Mouse (Mus musculus): ENCODE results near the gene Crcp. TPM values are rescaled to one million over a fixed set of nuclear protein-coding genes. Genes with fewer than 3 reads are reported as not detected.
A peak's percentile ranks its signal among the peaks of the same experiment; 100 is the strongest.

Gene Crcp
- polyA plus RNA-seq, 1 experiment from 2014 or later, result 31.6 TPM

DNA sequence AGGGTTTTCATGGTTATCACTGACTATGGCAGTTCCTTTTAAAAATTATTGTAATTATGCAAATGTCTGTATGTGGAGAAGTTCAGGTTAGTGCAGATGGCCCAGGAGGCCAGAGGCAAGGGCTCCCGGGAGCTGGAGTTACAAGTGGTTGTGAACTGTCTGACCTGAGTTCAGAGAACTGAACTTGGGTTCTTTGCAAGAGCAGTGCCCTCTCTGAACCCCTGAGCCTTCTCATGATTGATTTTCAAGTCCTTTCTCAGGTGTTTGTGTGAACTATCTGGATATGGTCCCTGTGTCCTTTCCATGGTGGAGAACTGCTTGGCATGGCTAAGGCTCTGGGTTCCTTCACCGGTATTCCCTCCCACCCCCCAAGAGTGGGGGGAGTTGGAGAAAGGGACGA, 14.7 kb downstream of the Crcp start:
- Histone ChIP-seq H3K36me3 (peaks cover 88% of the 10 kb centered on the region), H3K4me3 (replicated peaks) (no peak overlapping the region), H3K9me3 (replicated peaks) (no peaks in the 10 kb centered on the region), H3K4me1 (replicated peaks) (0 out of 2 replicates have a peak, but pooled peaks cover 4% of the 10 kb centered on the region), H3K27ac (no peak overlapping the region), H3K27me3 (no peaks in the 10 kb centered on the region), H3K9ac (no peak overlapping the region), H3K4me2 (no peak overlapping the region)
- ATAC-seq (ENCODE audit: low read depth) (no peak), DNase-seq (no peak)
- WGBS (ENCODE audit: insufficient replicate concordance), result 80% methylated on average over 3 of the region's 3 CpGs

DNA sequence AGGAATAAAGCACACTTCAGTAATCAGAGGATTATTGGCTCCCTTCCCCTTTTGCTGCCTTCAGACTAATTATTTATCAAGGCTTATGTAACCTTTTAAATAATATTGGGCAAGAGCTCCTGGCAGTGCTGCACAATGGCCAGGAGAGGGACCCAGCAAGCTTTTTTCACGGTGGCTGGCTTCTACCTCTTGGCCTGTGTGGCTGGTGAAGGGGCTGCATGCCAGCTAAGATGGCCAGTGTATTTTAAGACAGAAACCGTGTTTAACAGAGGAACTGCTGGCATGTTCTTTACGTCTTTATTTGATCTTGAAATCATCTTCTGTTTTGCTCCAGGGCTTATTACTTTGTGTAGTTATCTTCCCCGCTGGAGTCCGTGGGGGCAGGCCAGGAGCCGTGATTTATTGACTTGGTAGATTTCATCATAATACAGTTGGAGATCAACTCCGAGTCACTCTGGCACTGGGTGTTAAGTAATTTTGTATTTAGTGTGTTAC, 15.2 kb downstream of the Crcp start:
- 75% methylated on average over 7 of the region's 7 CpGs for WGBS (ENCODE audit: insufficient replicate concordance)
- 0 out of 2 replicates have a peak, but pooled peaks cover 4% of the 10 kb centered on the region for H3K4me1 ChIP-seq (replicated peaks)
- H3K27me3 ChIP-seq, result no peaks in the 10 kb centered on the region
- DNase-seq (no peak), ATAC-seq (ENCODE audit: low read depth) (no peak)
- no peaks in the 10 kb centered on the region for H3K9me3 ChIP-seq (replicated peaks)
- no peak overlapping the region for H3K4me2 ChIP-seq
- H3K9ac ChIP-seq, result no peak overlapping the region
- no peak overlapping the region for H3K4me3 ChIP-seq (replicated peaks)
- H3K27ac ChIP-seq, result no peak overlapping the region
- H3K36me3 ChIP-seq, result peaks cover 92% of the 10 kb centered on the region

DNA sequence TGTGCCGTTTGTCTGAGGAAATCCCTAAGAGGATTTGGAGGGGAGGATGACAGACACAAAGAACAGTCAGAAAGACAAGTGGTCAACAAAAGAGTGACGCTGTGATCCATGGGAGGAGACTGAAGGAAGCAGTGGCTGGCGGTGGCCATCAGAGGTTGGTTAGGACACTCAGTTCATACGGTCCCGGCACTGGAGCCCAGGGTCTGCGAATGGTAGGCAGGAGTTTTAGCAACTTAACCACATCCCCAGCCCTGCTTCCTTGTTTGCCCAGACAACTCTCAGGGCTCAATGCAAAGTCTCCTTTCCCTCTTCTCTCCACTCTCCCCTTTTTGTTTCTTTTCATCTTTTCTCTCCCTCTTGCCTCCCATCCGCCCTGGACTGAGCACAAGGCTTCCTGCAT, 17.0 kb downstream of the Crcp start:
- no peaks in the 10 kb centered on the region for H3K27me3 ChIP-seq
- H3K36me3 ChIP-seq, result peaks cover 89% of the 10 kb centered on the region
- WGBS (ENCODE audit: insufficient replicate concordance), result 86% methylated on average over 7 of the region's 7 CpGs
- no peak overlapping the region for H3K27ac ChIP-seq
- H3K4me2 ChIP-seq, result no peak overlapping the region
- no peak for ATAC-seq (ENCODE audit: low read depth)
- H3K4me1 ChIP-seq (replicated peaks), result 0 out of 2 replicates have a peak, but pooled peaks cover 4% of the 10 kb centered on the region
- no peak overlapping the region for H3K4me3 ChIP-seq (replicated peaks)
- no peak overlapping the region for H3K9ac ChIP-seq
- DNase-seq, result no peak
- H3K9me3 ChIP-seq (replicated peaks), result no peaks in the 10 kb centered on the region

DNA sequence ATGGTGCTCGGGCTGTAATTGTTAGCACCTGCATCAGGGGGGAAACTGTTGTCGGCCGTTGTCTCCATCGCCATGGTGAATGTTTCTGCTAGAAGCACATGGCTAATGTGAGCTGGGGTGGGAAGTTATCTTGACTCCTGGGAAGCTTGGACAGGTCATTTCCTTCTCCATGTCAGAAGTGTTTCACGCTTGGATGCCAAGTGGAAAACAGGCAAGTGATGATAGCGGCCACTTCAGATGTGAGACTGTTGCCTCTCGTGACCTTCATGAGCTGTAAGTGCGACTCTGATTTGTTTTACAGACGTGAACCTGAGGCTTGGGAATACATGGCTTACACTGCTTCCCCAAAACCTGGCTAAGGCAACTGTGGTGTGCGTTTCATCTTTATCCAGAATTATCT, 17.5 kb downstream of the Crcp start:
- Histone ChIP-seq H3K4me2 (no peak overlapping the region), H3K4me3 (replicated peaks) (no peak overlapping the region), H3K36me3 (peaks cover 89% of the 10 kb centered on the region), H3K27me3 (no peaks in the 10 kb centered on the region), H3K27ac (no peak overlapping the region), H3K9ac (no peak overlapping the region), H3K9me3 (replicated peaks) (no peaks in the 10 kb centered on the region), H3K4me1 (replicated peaks) (0 out of 2 replicates have a peak, but pooled peaks cover 4% of the 10 kb centered on the region)
- no peak for DNase-seq
- 88% methylated on average over 10 of the region's 10 CpGs for WGBS (ENCODE audit: insufficient replicate concordance)
- no peak for ATAC-seq (ENCODE audit: low read depth)

DNA sequence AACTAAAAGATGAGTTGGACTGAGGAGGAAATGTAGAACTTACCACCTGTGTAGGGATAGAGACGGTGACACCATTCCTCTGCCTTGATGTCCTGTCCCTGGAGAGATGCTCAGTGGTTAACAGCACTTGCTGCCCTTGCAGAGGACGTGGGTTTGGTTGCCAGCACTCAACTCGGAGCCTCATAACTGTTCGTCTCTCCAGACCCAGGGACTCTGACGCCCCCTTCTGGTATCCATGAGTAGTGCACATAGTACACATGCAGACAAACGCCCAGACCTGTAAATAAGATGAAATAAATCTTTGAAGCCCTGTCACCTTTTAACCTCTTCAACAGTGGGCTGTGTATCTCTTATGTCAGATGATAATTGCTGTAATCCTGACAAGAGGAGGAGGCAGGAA, 17.9 kb downstream of the Crcp start:
- Histone ChIP-seq H3K27me3 (no peaks in the 10 kb centered on the region), H3K36me3 (peaks cover 88% of the 10 kb centered on the region), H3K9ac (no peak overlapping the region), H3K27ac (no peak overlapping the region), H3K4me3 (replicated peaks) (no peak overlapping the region), H3K9me3 (replicated peaks) (no peaks in the 10 kb centered on the region), H3K4me1 (replicated peaks) (0 out of 2 replicates have a peak, but pooled peaks cover 4% of the 10 kb centered on the region), H3K4me2 (no peak overlapping the region)
- 71% methylated on average over 6 of the region's 6 CpGs for WGBS (ENCODE audit: insufficient replicate concordance)
- ATAC-seq (ENCODE audit: low read depth) (no peak), DNase-seq (no peak)

DNA sequence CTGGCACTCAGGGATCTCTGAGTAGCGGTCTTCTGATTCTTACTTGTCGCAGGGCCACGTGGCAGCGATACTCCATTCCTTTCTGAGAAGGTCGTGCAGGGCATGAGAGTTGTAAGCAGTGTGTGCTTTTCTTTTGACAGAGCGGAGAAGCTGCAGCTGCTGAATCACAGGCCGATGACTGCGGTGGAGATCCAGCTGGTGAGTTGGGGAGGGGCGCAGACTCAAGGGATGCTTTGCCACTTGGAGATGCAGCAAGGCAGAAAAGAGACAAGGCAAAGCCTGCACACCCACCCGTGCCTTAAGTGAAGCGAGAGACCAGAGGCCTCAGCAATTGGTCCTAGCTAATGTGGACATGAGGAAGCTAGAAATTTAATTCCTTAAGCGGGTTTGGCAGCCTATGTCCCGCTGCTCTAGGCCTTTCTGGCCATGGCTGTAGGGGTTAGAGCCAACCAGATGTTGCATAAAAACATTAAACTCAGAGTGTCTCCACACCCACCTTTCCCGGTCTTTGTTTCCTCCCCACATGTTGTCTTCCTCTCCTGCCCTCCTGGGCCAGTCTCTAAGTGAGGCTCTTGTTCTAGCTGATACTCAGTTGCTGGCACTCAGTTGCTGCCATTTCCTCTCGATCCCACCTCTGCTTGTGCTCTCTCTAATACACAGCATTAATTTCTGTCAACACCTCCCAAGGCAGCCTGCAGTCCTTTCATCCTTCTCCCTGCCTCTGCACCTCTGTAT, 19.9 kb downstream of the Crcp start:
- DNase-seq (no peak), ATAC-seq (ENCODE audit: low read depth) (no peak)
- Histone ChIP-seq H3K9me3 (replicated peaks) (no peaks in the 10 kb centered on the region), H3K4me2 (no peak overlapping the region), H3K4me1 (replicated peaks) (peaks cover 10% of the 10 kb centered on the region), H3K27ac (no peak overlapping the region), H3K9ac (no peak overlapping the region), H3K4me3 (replicated peaks) (no peak overlapping the region), H3K36me3 (peaks cover 82% of the 10 kb centered on the region), H3K27me3 (no peaks in the 10 kb centered on the region)
- WGBS (ENCODE audit: insufficient replicate concordance), result 89% methylated on average over 15 of the region's 15 CpGs

DNA sequence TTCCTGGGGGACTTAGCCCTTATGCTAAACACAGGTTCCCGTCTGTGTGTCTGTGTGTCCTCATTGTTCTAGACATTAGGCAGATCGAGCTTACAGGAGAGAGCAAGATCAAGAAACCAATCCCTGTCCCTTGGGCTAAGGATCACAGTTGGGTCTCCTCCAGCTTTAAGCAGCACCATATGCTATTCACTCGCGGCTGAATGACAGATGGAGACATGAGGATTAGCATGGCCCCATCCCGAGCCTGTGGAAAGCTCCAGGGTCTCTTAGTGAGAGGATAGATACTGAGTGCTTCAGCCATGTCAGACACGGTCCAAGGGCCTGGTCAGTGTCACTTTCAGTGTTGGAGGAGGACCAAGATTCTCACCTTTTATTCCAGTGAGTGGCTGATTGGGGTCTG, 21.3 kb downstream of the Crcp start:
- ATAC-seq (ENCODE audit: low read depth) (no peak), DNase-seq (no peak)
- H3K9me3 ChIP-seq (replicated peaks), result no peaks in the 10 kb centered on the region
- no peak overlapping the region for H3K27ac ChIP-seq
- 73% methylated on average over 6 of the region's 6 CpGs for WGBS (ENCODE audit: insufficient replicate concordance)
- no peak overlapping the region for H3K4me2 ChIP-seq
- H3K36me3 ChIP-seq, result peaks cover 82% of the 10 kb centered on the region
- no peaks in the 10 kb centered on the region for H3K27me3 ChIP-seq
- H3K4me1 ChIP-seq (replicated peaks), result peaks cover 14% of the 10 kb centered on the region
- H3K4me3 ChIP-seq (replicated peaks), result no peak overlapping the region
- no peak overlapping the region for H3K9ac ChIP-seq

DNA sequence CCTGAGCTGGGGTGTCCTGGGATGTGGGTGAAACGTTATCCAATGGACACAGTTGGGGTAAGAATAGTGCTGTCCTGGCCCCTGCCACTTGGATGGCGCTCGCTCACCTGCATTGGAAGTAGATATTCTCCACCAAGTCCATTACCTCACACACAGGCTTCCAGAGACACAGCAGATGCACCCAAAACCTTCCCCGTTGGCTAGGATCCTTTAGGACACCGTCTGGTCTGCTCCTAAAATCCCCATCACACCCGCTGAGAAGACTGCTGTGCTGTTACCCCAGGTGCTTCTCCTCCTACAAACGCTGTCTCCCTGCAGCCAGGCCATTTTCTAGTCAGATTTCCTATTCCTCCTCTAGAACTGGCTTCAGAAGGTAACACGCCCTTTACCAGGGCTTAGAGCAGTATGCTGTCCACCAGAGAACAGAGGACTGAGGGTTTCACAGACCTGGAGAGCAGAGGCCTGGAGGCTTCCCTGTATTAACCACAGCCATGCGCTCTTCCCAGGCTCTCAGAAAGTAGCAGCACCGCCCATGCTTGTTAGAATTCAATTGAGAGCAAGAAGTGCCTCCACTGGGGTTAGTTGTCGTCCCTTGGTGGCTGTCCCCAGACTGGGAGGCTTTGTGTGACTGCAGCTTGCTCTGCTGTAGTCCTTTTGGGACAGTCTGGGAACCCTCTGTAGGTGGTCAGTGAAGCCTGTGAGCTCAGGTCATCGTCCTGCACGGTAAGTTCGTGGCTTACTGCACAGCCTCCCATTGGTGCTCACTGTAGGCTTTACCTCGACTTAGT, 22.2 kb downstream of the Crcp start:
- no peaks in the 10 kb centered on the region for H3K9me3 ChIP-seq (replicated peaks)
- ATAC-seq (ENCODE audit: low read depth) (no peak), DNase-seq (no peak)
- H3K4me1 ChIP-seq (replicated peaks), result peaks cover 23% of the 10 kb centered on the region
- H3K36me3 ChIP-seq, result peaks cover 77% of the 10 kb centered on the region
- no peak overlapping the region for H3K4me3 ChIP-seq (replicated peaks)
- H3K9ac ChIP-seq, result no peak overlapping the region
- no peak overlapping the region for H3K4me2 ChIP-seq
- H3K27me3 ChIP-seq, result no peaks in the 10 kb centered on the region
- no peak overlapping the region for H3K27ac ChIP-seq
- WGBS (ENCODE audit: insufficient replicate concordance), result 82% methylated on average over 15 of the region's 15 CpGs

DNA sequence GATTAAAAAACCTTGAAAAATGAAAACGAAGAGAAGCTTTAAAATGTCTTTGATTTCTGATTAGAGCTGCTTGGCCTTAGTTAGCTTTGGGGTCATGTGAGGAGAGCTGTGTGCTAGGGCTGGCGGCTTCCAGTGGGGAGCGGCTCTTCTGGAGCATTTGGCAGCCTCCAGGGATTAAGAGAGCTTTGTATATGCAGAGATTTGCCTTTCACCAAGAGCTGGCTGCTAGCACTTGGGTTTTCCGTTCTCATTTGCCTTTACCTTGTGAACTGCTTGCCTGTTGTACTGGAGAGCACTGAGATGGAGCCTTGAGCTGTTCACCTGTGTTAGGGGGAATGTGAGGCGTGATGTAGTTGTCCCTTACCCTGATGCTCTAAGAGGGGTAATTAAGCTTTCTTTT, 23.4 kb downstream of the Crcp start:
- Histone ChIP-seq H3K27me3 (no peaks in the 10 kb centered on the region), H3K27ac (no peak overlapping the region), H3K4me2 (no peak overlapping the region), H3K9ac (no peak overlapping the region), H3K4me3 (replicated peaks) (no peak overlapping the region), H3K9me3 (replicated peaks) (no peaks in the 10 kb centered on the region), H3K4me1 (replicated peaks) (peaks cover 25% of the 10 kb centered on the region), H3K36me3 (peaks cover 65% of the 10 kb centered on the region)
- WGBS (ENCODE audit: insufficient replicate concordance), result 86% methylated on average over 5 of the region's 5 CpGs
- no peak for ATAC-seq (ENCODE audit: low read depth)
- no peak for DNase-seq

DNA sequence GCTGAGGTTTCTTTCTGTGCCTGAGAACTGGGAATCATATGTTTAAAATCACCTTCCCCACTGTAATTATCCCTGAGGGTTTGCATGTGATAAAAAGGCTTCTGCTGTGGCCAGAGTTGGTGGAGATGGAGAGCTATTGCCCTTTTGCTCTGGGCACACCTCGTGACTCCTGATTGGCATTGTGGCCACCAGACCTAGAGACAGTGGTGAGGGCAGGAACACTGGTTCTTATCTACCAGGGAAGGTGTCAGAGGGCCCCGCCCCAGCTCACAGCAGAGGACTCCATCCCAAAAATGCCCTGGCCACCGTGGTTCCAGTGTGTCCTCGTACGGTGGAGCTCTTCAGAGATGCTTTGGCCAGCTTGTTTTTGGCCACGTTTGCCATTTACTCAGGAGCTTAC, 23.9 kb downstream of the Crcp start:
- Histone ChIP-seq H3K4me2 (no peak overlapping the region), H3K27ac (no peak overlapping the region; the same call in 1 of the 2 replicates), H3K36me3 (peaks cover 62% of the 10 kb centered on the region), H3K27me3 (no peaks in the 10 kb centered on the region), H3K9me3 (replicated peaks) (no peaks in the 10 kb centered on the region), H3K4me1 (replicated peaks) (peaks cover 25% of the 10 kb centered on the region), H3K9ac (no peak overlapping the region), H3K4me3 (replicated peaks) (no peak overlapping the region)
- ATAC-seq (ENCODE audit: low read depth) (0 out of 2 replicates have a peak, but pooled peaks have one; percentile 32), DNase-seq (no peak)
- WGBS (ENCODE audit: insufficient replicate concordance), result 62% methylated on average over 6 of the region's 6 CpGs

DNA sequence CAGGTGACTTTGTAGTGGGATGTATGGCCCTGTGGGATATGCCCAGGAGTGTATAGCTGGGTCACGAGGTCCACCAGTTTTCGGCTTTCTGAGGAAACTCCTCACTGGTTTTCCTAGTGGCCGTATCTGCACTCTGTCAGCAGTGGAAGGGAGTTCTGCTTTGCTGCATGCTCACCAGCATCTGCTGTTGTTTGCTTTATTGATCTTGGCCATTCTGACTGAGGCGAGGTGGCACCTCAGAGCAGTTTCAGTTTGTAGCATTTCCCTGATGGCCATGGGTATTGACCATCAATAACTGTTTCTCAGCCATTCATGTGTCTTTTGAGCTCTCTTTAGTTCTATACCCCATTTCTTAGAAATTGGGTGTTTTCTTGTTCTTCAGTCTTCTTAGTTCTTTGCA, 26.6 kb downstream of the Crcp start:
- no peak overlapping the region for H3K4me3 ChIP-seq (replicated peaks)
- ATAC-seq (ENCODE audit: low read depth) (no peak), DNase-seq (no peak)
- H3K4me2 ChIP-seq, result no peak overlapping the region
- H3K9me3 ChIP-seq (replicated peaks), result no peaks in the 10 kb centered on the region
- no peak overlapping the region for H3K9ac ChIP-seq
- WGBS (ENCODE audit: insufficient replicate concordance), result 72% methylated on average over 4 of the region's 4 CpGs
- peaks cover 62% of the 10 kb centered on the region for H3K36me3 ChIP-seq
- H3K4me1 ChIP-seq (replicated peaks), result peaks cover 35% of the 10 kb centered on the region
- no peaks in the 10 kb centered on the region for H3K27me3 ChIP-seq
- H3K27ac ChIP-seq, result no peak overlapping the region

All from liver, embryonic 13.5 days (tissue).